Mouse (Mus musculus): Measurements from ENCODE around the gene Acadl. TPM values are rescaled to one million over a fixed set of nuclear protein-coding genes. Genes with fewer than 3 reads are reported as not detected.

The Acadl gene
- polyA plus RNA-seq, 1 experiment from 2014 or later: 37.5 TPM

DNA sequence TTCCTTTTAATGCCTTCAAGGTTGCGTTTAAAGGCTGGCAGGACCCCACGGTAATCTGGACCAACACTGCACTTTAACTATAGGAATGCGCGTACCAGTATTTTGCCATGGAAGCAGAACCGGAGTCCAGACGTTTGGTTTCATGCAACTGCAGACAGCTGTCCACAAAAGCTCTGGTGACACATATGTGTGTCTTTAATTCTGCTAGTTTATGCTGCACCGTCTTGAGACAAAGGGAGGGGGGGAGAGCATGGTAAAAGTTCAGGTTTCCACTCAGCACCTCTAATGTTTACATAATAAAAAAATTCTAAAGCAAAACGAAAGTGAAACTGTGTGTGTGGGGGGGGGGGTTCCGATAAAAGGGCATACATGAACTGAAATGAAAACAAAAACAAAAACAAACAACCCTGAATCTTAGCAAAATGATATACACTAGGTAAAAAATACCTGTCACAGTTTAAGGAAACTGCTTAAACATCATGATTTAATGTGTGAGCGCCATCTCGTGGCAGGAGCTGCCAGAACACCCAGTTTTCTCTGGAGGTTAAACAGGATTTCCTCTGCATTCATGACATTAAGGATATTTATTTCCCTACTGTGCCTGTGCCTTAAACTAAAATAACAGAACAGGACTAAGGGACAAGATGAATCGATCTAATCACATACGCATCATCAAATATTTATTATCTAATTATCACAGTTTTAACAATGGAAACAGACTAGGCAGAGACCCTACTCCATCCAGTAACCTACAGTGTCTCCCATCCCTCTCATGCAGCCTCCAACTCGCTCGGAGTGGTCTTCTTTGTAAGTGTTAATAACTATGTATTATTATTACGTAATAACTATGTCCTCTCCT is 24.7 kb downstream of the Acadl start:
- H3K4me3 ChIP-seq (replicated peaks): no peak overlapping the region
- H3K9ac ChIP-seq (replicated peaks): no peak overlapping the region
- WGBS: 61% methylated on average over 16 of the region's 16 CpGs
- no peaks in the 10 kb centered on the region for H3K9me3 ChIP-seq
- H3K27ac ChIP-seq: no peak overlapping the region
- no peak overlapping the region for H3K4me2 ChIP-seq (replicated peaks)
- no peaks in the 10 kb centered on the region for H3K4me1 ChIP-seq (replicated peaks)
- H3K36me3 ChIP-seq: 0 out of 2 replicates have a peak, but pooled peaks cover 3% of the 10 kb centered on the region
- H3K27me3 ChIP-seq: no peaks in the 10 kb centered on the region
- peak; percentile 69; the same call in 1 of the 2 replicates for ATAC-seq

DNA sequence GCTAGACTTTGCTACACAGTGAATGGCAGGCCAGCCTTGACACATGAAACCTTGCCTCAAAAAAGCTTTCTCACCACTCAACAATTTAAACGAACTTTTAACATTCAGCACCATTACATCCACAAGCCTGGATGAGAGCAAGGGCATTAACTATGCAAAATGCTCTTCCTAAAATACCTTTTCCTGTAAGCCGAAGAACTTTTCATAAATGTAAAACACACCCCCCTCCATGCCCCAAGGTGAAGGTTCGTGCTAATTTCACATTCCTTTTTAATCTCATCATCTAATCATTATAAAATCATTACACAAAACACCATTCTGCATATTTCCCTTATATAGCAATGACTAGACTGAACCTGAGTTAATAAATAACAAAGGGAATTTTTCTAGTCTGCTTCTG is 25.9 kb downstream of the Acadl start:
- WGBS: 79% methylated on average over 3 of the region's 3 CpGs
- no peak for ATAC-seq
- Histone ChIP-seq H3K36me3 (0 out of 2 replicates have a peak, but pooled peaks cover 3% of the 10 kb centered on the region), H3K4me3 (replicated peaks) (no peak overlapping the region), H3K27ac (no peak overlapping the region), H3K9me3 (no peaks in the 10 kb centered on the region), H3K4me1 (replicated peaks) (no peaks in the 10 kb centered on the region), H3K9ac (replicated peaks) (no peak overlapping the region), H3K4me2 (replicated peaks) (no peak overlapping the region), H3K27me3 (no peaks in the 10 kb centered on the region)

DNA sequence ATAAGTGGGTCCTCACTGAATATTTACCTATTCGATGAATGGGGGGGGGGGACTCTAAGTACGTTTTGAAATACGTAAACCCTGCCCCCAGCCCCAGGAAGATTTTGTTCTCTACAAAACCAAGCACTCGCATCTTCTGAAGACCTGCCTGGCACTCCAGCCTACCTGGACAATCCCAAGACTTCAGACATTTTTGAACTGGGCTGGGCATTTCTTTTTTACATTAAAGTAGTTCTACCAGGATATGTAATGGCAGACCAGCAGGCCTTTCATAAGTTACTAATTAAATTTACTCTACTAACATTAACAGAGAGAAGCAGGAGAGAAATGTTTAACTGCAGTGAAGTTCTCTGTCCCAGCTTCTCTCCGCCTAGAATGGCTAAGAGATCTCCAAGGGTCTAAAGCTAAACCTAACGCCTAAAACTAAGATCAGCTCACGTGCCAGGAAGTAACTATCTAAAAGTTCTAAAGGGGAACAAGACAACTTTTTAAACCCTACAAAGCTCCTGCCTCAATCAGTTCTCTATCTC is 30.4 kb downstream of the Acadl start:
- WGBS: 91% methylated on average over 7 of the region's 7 CpGs
- H3K9ac ChIP-seq (replicated peaks): no peak overlapping the region
- no peaks in the 10 kb centered on the region for H3K36me3 ChIP-seq
- H3K4me1 ChIP-seq (replicated peaks): peaks cover 7% of the 10 kb centered on the region; the same call in 1 of the 2 replicates
- H3K27me3 ChIP-seq: no peaks in the 10 kb centered on the region
- H3K9me3 ChIP-seq: no peaks in the 10 kb centered on the region
- H3K4me3 ChIP-seq (replicated peaks): no peak overlapping the region
- ATAC-seq: no peak
- H3K4me2 ChIP-seq (replicated peaks): no peak overlapping the region
- H3K27ac ChIP-seq: no peak overlapping the region

DNA sequence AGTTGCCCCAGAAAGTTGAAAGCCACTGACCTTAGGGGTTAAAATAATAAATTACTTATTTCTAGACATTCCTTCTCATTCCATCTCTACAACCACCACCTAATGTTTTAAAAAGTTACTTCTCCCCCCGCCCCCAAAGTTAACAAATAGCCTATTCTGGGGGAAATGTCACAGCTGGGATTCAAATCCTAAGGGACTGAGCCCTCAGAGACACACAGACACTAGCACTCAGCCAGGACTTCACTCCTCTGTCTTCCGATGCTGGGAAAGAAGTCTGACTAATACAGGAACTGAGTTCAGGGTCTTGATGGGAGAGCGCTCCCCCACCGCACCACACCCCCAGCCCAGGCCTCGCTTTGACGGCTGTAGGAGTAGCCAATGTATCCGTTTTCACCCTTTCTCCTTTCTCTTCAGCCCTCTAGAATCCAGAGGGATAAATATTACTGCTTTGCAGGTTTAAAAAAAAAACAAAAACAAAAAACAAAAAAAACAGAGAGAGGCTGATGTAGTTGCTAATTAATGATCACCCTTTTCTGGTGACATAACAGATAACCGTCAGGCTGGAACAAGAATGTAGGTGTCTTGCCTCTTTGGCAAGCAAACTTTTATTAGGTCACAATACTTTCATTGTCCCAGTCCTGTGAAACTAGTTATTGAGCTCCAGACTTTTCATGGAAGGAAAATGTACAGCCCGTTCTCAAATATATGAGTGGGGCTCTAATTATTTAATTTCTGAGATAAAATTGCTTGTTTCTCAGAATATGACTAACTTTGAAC is 31.1 kb downstream of the Acadl start:
- Histone ChIP-seq H3K27me3 (no peaks in the 10 kb centered on the region), H3K4me3 (replicated peaks) (no peak overlapping the region), H3K4me1 (replicated peaks) (peaks cover 7% of the 10 kb centered on the region; the same call in 1 of the 2 replicates), H3K27ac (no peak overlapping the region), H3K9me3 (no peaks in the 10 kb centered on the region), H3K4me2 (replicated peaks) (no peak overlapping the region), H3K9ac (replicated peaks) (no peak overlapping the region), H3K36me3 (no peaks in the 10 kb centered on the region)
- no peak for ATAC-seq
- 83% methylated on average over 9 of the region's 9 CpGs for WGBS

DNA sequence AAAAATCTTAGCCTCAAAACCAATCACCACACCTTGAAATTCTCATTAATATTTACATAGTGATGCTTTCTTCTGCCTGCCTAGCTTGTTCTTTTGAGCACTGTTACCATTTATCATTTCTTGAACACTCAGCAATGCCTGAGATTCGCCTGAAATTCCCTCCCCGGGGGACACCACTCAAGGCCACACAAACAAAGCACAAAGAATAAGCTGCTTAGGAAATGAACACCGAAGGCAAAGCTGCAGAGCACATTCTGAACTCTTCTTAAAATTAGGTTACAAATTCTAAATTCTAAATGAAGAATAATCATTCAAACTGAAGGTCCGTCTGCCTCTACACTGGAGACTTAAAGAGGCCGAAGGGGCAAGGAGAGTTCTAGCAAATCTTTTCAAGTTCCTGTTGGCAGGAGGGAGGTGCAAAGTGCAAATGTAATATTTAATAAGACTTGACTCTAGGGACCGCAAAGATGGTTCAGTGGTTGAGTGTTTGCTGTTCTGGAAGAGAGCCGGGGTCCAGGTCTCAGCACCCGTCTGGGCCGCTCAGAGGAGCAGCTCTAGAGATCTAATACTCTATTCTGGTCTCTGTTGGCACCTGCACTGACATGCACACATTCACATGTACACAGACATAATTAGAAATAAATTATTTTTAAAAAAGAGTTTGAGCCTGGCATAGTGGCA is 33.5 kb downstream of the Acadl start:
- ATAC-seq: no peak
- 67% methylated on average over 9 of the region's 9 CpGs for WGBS
- Histone ChIP-seq H3K9ac (replicated peaks) (no peak overlapping the region), H3K4me3 (replicated peaks) (no peak overlapping the region), H3K36me3 (no peaks in the 10 kb centered on the region), H3K4me1 (replicated peaks) (peaks cover 7% of the 10 kb centered on the region; the same call in 1 of the 2 replicates), H3K27ac (peak overlapping the region; percentile 39; the same call in 1 of the 2 replicates), H3K27me3 (no peaks in the 10 kb centered on the region), H3K4me2 (replicated peaks) (no peak overlapping the region), H3K9me3 (no peaks in the 10 kb centered on the region)

DNA sequence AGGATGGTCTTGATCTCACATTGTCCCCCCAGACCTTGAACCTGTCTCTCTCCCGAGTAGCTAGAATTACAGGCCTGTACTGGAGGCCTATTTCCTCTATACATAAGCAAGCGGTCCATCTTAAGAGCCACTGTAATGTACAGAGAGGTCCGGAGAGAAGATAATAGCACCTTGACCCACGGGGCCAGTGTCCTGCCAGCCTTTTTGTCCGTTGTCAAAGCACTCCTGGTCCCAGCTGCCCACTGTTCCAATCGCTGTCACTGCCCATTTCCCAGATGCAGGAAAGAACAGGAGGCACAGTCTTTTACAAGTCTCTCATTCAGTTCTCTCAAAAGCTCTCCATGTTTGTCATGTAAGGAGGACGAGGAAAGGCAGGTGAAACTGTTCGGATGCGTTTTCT is 41.1 kb downstream of the Acadl start:
- H3K4me3 ChIP-seq (replicated peaks): no peak overlapping the region
- H3K27ac ChIP-seq: no peak overlapping the region
- ATAC-seq: no peak
- no peaks in the 10 kb centered on the region for H3K9me3 ChIP-seq
- no peaks in the 10 kb centered on the region for H3K36me3 ChIP-seq
- no peak overlapping the region for H3K4me2 ChIP-seq (replicated peaks)
- H3K27me3 ChIP-seq: peaks cover 6% of the 10 kb centered on the region
- H3K9ac ChIP-seq (replicated peaks): no peak overlapping the region
- 73% methylated on average over 9 of the region's 9 CpGs for WGBS
- H3K4me1 ChIP-seq (replicated peaks): peaks cover 15% of the 10 kb centered on the region

DNA sequence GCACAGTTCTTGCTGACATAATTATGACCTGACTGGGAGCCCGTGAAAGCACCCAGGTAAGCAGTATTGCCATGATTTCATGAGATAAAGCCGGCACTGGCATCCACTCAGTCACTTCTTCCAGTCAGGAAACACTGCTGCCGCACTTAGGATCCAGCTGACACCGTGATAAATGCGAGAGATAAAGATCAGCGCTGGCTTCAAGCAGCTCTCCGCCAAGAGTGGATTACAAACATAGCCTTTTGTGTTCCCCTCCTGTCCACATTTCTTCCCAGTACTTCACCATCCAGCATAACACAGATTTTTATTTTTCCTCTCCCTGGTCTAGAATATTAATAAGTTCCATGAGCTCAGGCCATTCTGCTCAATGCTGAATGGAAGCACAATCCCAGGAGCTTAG is 42.8 kb downstream of the Acadl start:
- peaks cover 20% of the 10 kb centered on the region for H3K4me1 ChIP-seq (replicated peaks)
- H3K4me2 ChIP-seq (replicated peaks): peak overlapping the region; percentile 35
- peak overlapping the region; percentile 11 for H3K27ac ChIP-seq
- H3K4me3 ChIP-seq (replicated peaks): no peak overlapping the region
- no peaks in the 10 kb centered on the region for H3K36me3 ChIP-seq
- ATAC-seq: no peak
- no peak overlapping the region for H3K9ac ChIP-seq (replicated peaks)
- no peaks in the 10 kb centered on the region for H3K9me3 ChIP-seq
- 15% methylated on average over 7 of the region's 7 CpGs for WGBS
- H3K27me3 ChIP-seq: peaks cover 6% of the 10 kb centered on the region

DNA sequence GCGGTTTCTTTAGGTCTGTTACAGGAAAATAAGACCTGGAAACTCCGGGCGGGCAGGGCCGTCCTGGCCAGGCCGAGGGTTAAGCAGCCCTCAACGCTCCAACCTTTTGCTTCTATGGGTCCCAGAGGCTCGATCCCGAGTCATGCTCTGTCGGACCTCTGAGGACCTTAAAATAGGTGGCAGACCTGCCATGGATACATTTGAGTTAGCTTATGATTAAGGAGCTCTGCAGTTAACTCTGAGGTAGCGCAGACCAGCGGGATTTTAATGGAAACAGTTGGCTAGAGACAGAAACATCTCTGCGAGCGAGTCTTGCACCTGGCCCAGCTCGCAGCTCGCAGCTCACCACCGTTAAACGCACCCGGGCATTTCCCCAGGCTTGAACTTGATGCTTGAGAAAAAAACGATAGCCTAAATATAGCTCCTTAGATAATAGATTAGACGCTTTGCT is 45.2 kb downstream of the Acadl start:
- H3K4me3 ChIP-seq (replicated peaks): peak overlapping the region; percentile 77
- no peaks in the 10 kb centered on the region for H3K9me3 ChIP-seq
- H3K36me3 ChIP-seq: no peaks in the 10 kb centered on the region
- peak overlapping the region; percentile 80 for H3K4me2 ChIP-seq (replicated peaks)
- H3K27ac ChIP-seq: peak overlapping the region; percentile 99
- H3K4me1 ChIP-seq (replicated peaks): peaks cover 29% of the 10 kb centered on the region
- WGBS: under 1% methylated on average over 20 of the region's 20 CpGs
- peak; percentile 73 for ATAC-seq
- peak overlapping the region; percentile 90 for H3K9ac ChIP-seq (replicated peaks)
- peaks cover 6% of the 10 kb centered on the region for H3K27me3 ChIP-seq

DNA sequence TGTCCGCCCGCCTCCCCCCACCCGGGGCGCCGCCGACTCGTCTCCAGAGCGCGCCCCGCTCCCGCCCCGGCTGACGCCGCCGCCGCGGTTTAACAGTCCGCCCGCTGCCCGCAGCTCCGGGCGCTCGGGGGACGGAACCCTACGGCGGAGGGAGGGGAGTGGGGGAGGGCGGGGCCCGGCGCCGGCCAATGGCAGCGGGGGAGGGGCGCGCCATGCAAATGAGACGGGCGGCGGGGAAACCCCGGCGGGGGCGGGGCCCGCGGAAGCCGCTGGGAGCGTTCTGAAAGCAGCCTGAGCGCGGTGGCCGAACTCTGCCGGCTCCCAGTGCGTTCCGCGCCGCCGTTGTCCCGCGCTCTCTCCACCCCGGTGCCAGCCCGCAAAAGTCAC is 45.6 kb downstream of the Acadl start, which contains the start of gene Kansl1l:
Kansl1l (minus strand) TSS at position 110 of the 387 bp plus-strand sequence.
- peak; percentile 89 for ATAC-seq
- no peaks in the 10 kb centered on the region for H3K9me3 ChIP-seq
- H3K27me3 ChIP-seq: peaks cover 6% of the 10 kb centered on the region
- WGBS: 1% methylated on average over 39 of the region's 56 CpGs
- H3K36me3 ChIP-seq: no peaks in the 10 kb centered on the region
- peak within 1 kb of the TSS; percentile 77 for H3K4me3 ChIP-seq (replicated peaks)
- peaks cover 29% of the 10 kb centered on the region for H3K4me1 ChIP-seq (replicated peaks)
- H3K9ac ChIP-seq (replicated peaks): peak within 1 kb of the TSS; percentile 90
- peak within 1 kb of the TSS; percentile 99 for H3K27ac ChIP-seq
- H3K4me2 ChIP-seq (replicated peaks): peak within 1 kb of the TSS; percentile 80

DNA sequence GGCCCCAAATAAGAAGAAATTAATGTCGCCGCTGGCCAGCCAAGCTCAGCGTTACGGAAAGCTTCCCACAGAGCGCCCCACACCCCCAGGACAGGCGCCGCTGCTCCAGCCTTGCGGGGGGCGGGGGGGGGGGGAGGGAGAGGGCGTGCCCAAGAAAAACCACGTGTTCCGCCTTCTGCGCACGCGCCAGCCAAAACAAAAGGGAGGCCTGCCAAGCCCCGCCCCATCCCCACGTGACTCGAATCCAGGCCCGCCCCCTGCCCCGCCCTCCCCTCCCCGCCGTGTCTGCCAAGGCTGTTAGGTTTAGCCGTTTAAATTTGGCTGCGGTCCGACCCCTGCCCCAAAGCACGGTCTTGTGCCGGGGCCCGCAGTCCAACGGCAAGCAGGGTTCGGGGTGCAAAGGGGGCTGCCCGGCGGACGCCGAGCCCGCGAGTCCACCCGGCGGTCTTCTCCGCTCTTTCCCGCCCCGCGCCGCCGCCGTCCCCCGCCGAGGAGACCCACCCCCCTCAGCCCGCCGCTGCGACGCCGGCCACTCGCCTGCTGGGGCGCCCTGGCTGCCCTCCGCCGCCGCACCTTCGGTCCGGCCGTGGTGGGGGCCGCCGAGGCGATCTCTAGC is 46.1 kb downstream of the Acadl start:
- Histone ChIP-seq H3K4me2 (replicated peaks) (peak overlapping the region; percentile 80), H3K27ac (peak overlapping the region; percentile 99), H3K9me3 (no peaks in the 10 kb centered on the region), H3K4me3 (replicated peaks) (peak overlapping the region; percentile 77), H3K27me3 (peaks cover 6% of the 10 kb centered on the region), H3K4me1 (replicated peaks) (peaks cover 29% of the 10 kb centered on the region), H3K9ac (replicated peaks) (peak overlapping the region; percentile 90), H3K36me3 (no peaks in the 10 kb centered on the region)
- peak; percentile 91 for ATAC-seq
- WGBS: under 1% methylated on average over 44 of the region's 63 CpGs

Measured in midbrain, embryonic 13.5 days (tissue).